Mouse (Mus musculus): ENCODE results near the gene Rpf2.

Gene Rpf2

DNA sequence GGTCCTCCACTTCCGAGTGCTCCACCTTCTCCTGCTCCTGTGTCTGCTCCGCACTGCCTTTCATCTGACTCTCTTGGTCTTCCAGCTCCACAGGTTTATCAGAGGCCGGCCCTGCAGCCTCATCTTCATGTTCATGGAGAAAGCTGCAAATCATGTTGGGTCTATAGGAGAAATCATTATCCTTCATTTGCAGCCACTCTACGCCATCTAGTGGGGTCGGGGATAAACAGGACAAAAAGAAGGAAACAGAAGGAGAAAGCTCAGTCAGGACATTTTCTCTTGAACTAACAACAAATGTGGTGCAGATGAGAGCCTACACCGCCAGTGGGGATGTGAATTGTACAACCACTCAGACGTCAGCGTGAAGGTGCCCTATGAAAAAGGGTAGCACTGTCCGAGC is 2.8 kb upstream of the Rpf2 start:
- DNase-seq (ENCODE audit: low spot score in 2 of 2): no peak

GRCm38 (mm10) chr10:40247166-40247716 is 405 bp upstream of the Rpf2 start:
- no peak for DNase-seq (ENCODE audit: low spot score in 2 of 2)

DNA sequence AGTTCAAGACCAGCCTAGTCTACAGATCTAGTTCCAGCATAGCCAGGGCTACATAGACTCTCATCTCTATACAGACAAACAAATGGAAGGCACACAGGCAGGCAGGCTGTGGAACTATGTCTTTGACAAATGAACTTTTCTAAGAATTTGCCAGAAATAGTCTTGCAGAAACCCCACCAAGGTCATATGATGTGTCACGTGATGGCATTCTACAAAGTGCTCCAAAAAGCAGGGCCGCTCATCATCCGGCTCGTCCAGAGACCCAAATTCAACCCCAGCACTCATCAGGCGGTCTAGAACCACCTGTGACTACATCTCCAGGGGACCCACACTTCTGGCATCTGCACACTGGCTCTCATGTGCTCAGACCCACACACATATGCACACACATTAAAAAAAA is 9.0 kb downstream of the Rpf2 start:
- DNase-seq (ENCODE audit: low spot score in 2 of 2): no peak

DNA sequence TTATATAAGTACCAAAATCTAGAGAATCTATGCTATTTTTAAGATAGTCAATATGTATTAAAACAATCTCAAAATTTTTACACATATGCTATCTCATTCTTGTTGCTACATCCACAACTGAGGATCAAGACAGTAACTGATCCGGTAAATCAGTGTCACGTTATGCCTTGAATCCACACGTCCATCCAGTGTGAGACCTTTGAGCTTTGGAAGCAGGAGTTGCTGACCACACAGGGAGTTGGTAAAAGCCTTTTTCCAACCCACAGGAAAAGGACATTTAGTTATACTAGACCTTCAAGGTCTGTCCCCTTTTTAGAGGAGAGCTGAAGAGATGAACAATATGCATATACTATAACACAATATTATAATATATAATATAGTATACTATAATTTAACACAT is 13.6 kb downstream of the Rpf2 start:
- no peak for DNase-seq (ENCODE audit: low spot score in 2 of 2)

DNA sequence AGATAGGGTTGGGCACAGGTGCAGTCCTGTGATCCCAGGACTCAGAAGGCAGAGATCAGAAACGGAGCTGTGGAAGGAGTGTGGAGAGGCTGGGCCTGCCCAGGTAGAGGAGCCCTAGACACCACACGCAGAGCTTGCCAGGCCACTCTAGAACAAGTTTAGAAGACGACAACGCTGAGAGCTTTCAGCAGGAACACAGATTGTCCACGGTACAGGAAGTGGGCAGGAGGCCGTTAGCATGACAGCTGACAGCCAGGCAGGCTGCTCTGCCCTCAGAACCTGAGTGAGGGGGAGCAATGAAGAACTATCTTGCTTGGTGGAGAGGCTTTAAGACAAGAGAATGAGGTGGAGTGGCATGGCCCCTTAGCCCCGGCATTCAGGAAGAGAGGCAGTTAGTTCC is 14.4 kb downstream of the Rpf2 start:
- no peak for DNase-seq (ENCODE audit: low spot score in 2 of 2)

- DNase-seq (ENCODE audit: low spot score in 2 of 2): no peak
These were observed 17.1 kb downstream of the Rpf2 start for GRCm38 (mm10) chr10:40229725-40230124.

GRCm38 (mm10) chr10:40227660-40228303 is 19.1 kb downstream of the Rpf2 start:
- DNase-seq (ENCODE audit: low spot score in 2 of 2): no peak

DNA sequence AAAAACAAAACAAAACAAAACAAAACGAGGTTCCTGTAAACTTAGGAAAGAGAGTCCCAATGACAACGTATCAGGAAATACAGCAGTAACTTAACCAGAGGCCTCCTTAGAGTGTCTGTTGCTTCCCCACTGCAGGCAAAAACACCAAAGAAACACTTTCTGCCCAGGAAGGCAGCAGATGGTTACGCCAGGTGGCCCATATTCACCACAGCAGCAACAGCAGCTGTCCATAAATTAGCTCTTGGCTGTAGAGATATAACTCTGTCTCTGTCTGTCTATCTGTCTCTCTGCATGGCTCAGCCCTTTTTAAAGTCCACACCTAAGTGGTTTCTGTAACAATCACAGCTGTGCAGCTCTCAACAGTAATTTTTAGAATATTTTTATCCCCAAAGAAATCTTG is 28.0 kb downstream of the Rpf2 start:
- DNase-seq (ENCODE audit: low spot score in 2 of 2): no peak

DNA sequence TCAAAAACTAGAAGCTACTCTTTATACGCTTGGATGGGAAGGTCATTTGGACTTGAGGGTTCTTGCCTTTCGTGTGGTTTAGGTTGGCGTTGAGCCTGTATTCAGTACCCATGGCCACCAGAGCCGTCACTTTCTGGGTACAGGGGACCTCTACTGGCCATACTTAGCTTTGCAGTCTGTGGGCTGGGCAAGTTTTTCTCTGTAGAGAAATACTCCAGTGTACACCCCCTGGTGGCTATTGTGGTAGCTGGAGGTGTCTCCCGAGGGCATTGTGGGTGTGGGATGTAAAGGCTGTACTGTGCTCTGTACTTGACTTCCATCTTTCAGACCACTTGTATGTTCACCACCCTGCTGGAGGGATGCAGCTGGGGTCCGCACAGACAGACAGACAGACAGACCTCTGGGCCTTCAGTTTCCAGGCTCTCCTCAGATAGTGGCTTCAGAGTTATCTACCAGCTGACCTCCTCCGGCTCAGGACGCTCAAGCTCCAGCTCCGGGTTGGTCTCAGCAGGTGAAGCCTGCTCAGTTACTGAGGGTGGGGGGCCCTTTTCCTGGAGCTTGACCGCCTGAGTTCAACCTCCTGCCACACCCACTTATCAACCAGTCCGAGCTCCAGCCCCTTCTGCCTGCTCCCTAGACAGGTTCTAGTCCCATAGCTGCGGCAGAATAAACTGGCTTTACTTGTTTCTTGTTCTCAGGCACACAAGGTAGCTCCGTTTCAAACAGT is 34.2 kb downstream of the Rpf2 start:
- DNase-seq (ENCODE audit: low spot score in 2 of 2): peak; percentile 84 to 89

DNA sequence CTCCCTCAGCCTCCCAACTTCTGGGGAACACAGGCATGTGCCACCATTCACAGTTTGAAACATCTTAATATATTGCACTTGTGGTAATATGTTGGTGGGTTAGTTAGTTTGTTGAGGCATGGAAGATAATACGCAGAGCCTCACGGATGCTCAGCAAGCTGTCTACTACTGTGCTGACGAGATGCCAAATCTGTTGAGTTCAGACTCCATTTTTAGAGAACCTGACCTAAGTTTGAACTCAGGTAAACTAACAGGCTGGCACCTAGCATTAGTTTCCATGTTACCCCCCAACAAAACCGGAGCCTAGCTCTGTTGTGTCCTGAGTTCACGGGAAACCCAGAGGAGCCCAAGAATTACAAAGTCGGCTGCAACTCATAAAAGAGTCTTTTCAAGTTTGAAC is 51.8 kb downstream of the Rpf2 start:
- no peak for DNase-seq (ENCODE audit: low spot score in 2 of 2)

GRCm38 (mm10) chr10:40192010-40192935 is 54.6 kb downstream of the Rpf2 start:
- no peak for DNase-seq (ENCODE audit: low spot score in 2 of 2)

DNA sequence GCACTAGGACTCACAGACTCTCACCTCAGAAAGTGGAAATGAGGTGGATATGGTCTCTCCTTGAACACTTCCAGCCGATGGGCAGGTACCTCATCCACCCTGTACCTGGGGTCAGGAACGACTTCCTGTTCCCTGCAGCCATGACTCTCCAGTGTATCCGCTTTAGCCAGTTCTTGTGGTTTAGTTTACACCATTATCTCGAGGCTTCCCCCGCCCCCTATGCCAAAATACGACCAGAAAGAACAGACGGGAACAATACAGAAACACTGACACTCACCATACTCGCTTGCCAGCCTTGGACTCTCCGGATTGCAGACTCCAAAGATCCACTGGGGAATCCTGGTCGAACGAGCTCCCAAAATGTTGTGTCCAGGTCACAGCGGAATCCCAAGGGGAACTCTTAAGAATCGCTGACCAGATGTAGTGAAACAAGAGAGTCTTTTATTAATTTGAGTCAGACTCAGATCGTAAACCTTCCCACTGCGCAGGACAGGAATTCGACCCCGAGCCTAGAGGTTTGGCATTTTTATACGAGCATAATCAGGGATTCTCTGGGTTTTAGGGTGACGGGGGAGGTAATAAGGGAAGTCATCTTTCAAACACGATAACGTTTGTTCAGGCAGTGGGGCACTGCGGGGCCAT is 55.4 kb downstream of the Rpf2 start:
- DNase-seq (ENCODE audit: low spot score in 2 of 2): no peak

DNA sequence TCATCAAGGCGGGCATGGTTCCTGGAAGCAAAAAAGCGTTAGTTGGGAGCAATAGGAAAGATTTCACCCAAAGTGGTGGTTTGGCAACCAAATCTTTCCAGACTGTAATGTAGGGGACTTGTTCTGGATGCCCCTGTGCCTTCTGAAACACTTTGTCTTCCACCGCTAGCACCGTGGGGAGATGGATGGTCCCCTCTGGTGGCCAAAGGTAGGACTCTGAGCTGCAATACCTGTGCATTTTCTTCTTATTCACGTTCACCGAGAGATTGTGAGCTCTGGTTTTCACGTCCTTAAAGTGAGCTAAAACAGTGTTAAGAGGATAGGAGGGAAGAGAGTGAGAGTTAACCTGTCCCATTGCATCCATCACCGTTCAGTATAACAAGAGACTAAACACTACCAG is 56.0 kb downstream of the Rpf2 start:
- no peak for DNase-seq (ENCODE audit: low spot score in 2 of 2)

GRCm38 (mm10) chr10:40189689-40190088 is 57.1 kb downstream of the Rpf2 start:
- DNase-seq (ENCODE audit: low spot score in 2 of 2): no peak

DNA sequence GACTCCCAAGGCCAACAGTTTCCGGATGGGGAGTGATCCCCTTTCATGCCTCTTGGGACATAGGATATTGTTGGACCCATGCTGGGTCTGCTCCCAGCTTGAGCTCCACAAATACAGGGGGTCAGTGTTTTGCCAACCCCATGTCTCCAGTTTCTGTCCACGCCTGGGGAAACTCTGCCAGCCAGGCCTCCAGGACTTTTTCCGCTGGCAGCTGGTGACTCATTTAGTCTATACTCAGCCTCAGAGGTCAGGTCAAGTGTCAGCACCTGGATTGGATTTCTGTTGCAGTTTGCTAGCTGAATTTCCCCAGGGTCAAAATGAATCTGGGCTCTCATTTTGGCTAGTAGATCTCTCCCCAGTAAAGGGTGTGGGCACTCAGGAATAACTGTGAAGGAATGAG is 58.0 kb downstream of the Rpf2 start:
- DNase-seq (ENCODE audit: low spot score in 2 of 2): no peak

DNA sequence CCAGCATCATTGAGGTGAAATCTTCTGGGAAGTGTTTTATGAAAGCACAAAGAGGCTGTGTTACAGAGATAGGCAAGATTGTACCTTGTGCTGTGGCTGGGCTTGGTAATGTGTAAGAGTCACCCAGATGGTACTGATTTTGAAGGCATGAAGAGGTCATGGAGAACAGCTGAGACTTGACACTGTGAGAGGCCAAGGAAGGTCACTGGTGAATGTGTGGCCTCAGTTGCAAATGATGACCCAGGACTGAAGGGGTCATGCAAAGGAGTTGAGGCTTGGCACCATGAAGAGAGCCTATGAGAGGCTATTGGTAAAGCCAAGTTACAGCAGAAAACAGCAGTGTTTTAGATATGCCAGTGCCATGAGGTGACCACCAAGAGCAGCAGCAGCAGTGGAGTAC is 60.9 kb downstream of the Rpf2 start:
- DNase-seq (ENCODE audit: low spot score in 2 of 2): no peak

DNA sequence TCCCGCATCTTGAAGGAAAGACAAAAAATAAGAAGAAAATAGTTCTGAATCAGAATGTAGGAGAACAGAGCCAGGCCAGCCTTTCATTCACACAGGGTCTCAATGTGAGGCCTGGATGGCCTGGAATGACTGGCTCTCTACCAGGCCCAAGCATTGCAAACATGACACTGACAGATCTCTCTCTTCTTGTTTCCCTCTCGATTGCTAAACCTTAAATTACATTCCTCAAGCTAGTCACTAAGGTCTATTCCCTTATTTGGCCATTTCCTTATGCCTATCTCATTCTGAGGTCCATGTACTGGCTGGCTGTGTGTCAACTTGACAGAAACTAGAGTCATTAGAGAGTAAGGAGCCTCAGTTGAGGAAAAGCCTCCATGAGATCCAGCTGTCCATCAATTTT is 66.8 kb downstream of the Rpf2 start:
- DNase-seq (ENCODE audit: low spot score in 2 of 2): no peak

GRCm38 (mm10) chr10:40179142-40179541 is 67.7 kb downstream of the Rpf2 start:
- no peak for DNase-seq (ENCODE audit: low spot score in 2 of 2)

DNA sequence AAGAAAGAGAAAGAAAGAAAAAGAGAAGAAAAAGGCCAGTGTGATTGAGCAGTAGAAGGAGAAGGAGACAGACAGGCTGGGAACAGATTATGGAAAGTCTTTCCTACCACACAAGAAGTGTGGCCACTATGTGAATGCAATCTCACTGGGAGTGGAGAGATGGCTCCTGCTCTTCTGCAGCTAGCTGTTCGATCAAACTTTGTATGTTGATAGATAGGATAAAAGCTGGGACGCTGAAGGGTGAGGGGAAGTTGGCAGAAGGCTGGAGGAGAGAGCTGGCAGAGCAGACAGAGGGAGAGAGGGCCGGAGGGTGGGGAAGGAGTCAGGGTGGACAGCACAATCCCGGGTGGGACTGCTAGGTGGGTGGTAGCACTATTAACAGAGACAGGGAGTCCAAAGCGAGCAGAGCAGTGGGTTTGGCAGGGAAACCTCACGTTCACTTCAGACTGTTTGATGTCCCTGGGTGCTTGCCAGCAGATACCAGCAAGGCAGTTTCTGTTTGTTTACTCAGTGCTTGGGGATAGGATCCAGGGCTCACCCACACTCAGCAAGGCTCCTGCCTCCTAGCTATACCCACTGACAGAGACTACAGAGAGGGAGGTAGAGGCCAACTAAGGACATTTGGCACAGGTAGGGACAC is 69.4 kb downstream of the Rpf2 start:
- peak; percentile 13 to 14 for DNase-seq (ENCODE audit: low spot score in 2 of 2)
